Mouse (Mus musculus) c-Kit-positive CD71-positive TER-119-positive erythroid progenitor cells, embryonic 14.5 days (primary cell): ENCODE measurements around the gene Olfr147.
"Not testable (repeated sequence)": the region's sequence is repeated elsewhere in the genome, so short reads cannot be mapped to it uniquely, and the experiment has no call there.

Experiments
- DNase-seq: peaks from one replicate; pipeline ENCODE4 v3.0.0-alpha.2; 2013; ENCODE audit warnings: low spot score

The Olfr147 gene

DNA sequence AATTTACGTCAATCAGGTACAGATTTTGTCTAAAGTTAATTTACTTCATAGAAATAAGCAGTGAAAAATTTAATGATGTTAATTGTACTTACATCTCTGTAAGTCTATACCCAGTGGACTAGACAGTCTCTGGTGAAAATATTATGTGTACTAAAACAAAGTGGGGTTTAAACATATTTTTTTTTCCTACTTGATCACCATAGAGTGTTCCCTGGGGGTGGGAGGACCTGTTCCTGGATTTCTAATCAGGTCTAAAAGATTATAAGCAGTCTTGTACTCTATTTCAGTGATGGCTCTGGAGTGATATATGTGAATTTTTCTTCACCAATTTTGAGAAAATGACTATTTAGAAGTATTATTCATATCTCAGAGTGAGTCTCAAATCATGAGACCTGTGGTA is at the start of gene Olfr147:
Gene Olfr147, plus strand, starts transcription at position 301 of the 400 bp plus-strand sequence.
- no peak for DNase-seq

- no peak for DNase-seq
Observed at GRCm38 (mm10) chr9:38366596-38366995, 34.9 kb upstream of the Olfr147 start, which contains the start of gene Olfr250. TSS of gene Olfr250 (plus strand) at chr9:38366896.

DNA sequence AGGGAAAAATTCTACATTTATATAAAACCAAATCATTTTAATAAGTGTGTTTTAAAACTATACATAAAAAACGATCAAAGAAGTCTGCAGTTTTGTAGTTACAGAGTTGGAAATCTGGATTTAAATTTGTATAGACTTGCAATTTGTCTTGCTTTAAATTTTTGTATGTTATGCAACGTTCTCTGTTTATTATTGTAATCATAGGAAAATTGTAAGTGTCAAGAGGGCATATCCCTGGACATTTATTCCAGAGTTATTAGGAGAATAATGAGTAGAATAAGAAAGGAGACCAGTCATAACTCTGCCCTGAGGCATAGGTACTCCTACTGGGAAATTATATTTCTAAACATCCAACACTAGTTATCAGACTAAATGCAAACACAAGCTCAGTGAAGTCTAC is 24.7 kb upstream of the Olfr147 start, which contains the start of gene Olfr251:
Gene Olfr251, plus strand, starts transcription at position 301 of the 400 bp plus-strand sequence.
- no peak for DNase-seq

GRCm38 (mm10) chr9:38407502-38407901 is 6.0 kb downstream of the Olfr147 start:
- DNase-seq = not testable (repeated sequence)

DNA sequence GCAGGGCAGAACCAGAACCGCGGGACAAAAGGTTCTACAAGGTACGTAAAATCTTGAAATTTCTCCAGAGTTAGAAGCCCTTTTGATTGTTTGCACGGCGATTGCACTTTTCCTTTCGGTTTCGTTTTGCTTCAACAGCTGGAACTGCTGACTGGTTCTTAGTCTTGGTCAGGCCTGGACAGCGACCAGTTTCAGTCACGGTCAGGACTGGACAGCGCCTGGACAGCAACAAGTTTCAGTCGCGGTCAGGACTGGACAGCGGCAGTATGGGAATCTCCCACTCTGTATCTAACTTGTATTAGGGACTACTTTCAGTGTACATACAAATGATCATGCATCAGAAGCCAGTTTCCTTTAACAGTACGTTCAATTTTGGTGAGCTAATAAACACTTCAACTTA is 12.0 kb downstream of the Olfr147 start:
- not testable (repeated sequence) for DNase-seq

- no peak for DNase-seq
Observed at GRCm38 (mm10) chr9:38423801-38424200, 22.3 kb downstream of the Olfr147 start.

GRCm38 (mm10) chr9:38427026-38427425 is 25.5 kb downstream of the Olfr147 start:
- no peak for DNase-seq

DNA sequence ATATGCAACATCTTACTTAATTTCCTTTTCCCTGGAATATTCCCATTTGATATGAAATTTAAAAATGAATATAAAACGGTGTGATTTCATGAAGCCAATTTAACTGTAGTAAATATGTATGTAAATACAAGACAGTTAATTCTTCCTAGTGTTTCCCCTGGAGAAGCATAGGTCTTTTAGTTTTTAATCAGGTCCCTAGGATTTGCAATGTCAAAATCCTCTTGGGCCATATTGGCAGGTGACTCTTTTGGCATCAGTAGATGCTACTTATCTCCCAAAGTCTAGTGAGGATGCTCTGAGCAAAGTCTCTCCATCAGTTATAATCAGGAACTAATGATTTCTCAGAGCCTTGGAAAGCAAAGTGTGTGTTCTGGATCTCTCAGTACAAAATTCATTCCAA is 27.7 kb downstream of the Olfr147 start, which contains the start of gene Olfr901:
Gene Olfr901, plus strand, starts transcription at position 301 of the 400 bp plus-strand sequence.
- no peak for DNase-seq

DNA sequence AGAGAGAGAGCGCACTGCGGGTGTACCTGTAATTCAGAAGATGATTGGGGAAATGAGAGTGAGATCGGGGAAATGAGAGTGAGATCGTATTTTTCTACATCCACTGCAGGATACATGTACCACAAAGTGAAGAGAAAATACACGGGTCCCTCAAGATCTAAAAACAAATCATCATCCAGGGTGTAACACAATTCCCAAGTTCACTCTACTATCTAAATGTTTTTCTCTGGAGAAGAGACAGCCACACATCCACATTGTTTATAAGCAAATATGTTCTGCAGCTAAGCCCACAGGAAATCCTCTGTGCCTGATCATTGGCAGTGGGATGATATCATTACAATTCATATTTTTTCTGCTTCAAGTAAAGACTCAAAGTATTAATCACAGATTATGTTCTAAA is 45.9 kb downstream of the Olfr147 start, which contains the start of gene Olfr902:
Gene Olfr902, plus strand, starts transcription at position 301 of the 400 bp plus-strand sequence.
- no peak for DNase-seq
